Mouse (Mus musculus) kidney, adult 2 months (tissue): ENCODE measurements around the gene Pkig.

Source experiments
- CTCF ChIP-seq: fragments of 200-500 bp; conservative IDR thresholded peaks from 2 replicates; pipeline ENCODE4 v1.5.1; 2011; ENCODE audit warnings: low read depth, mild to moderate bottlenecking, control low read depth, low read length, moderate library complexity, mixed read lengths; ENCODE audit not compliant: insufficient read depth, insufficient read length
- POLR2A ChIP-seq: fragments of 200-500 bp; IDR thresholded peaks from one replicate; pipeline ENCODE4 v1.6.1; 2011; ENCODE audit warnings: low read depth, low read length, control low read depth

DNA sequence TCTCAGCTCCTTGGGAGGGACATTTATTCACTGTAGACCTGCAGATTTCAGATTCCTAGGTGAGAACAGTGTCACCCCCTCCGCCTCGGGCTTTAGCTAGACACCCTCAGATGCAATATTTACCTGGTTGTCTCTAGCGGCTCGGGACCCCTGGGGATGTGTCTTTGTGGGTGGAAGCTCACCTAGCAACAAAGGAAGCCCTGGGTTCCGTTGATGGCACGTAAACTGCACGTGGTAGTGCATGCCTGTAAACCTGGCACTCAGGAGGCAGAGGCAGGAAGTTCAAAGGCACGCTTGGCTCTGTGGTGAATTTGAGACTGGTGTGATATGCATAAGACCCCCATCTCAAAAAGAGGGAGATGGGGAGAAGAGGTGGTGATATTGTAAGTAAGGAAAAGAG lies 112.5 kb downstream of the Pkig start:
- TF ChIP-seq CTCF, result no peak
- no peak for TF ChIP-seq POLR2A
